Mouse (Mus musculus) NIH3T3 (cell line): ENCODE data around the gene Celsr3.

Experiments used
- DNase-seq: peaks from one replicate; pipeline ENCODE4 v3.0.0-alpha.2; 2012; ENCODE audit warnings: low read depth

Gene Celsr3

DNA sequence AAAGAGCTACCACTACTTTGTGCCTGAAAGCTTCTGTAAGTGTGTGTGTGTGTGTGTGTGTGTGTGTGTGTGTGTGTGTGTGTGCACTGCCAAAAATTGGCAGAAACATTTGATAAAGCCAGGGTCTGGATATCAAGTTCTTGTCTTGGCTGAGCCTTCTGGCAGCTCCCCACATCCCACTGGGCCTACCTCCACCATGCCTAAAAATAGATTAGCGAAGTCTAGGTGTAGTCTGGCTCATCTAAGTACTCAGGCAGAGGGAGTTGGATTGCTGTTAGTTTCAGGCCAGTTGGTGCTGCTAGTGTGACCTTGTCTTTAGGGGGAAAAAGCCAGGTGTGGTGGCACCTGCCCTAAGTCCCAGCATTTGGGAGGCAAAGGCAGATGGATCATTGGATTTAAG is 19.3 kb upstream of the Celsr3 start:
- no peak for DNase-seq

DNA sequence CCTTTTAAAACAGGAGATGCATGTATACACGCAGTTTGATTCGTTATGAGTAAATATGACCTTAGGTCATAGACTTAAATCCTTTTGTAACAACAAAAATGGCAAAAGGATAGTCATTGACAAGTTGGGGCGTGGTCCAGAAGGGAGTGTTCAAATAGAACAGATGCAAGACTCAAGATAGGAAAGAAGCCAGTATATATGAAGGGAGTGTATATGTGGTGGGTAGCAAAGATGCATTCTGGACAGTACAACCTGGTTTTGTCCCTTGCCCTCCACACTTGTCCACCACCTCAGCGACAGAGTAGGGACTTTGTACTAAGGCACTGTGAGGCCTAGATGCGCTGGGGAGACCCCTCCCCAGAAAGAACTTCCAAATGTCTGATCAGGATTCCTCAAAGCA is 18.4 kb upstream of the Celsr3 start:
- no peak for DNase-seq

DNA sequence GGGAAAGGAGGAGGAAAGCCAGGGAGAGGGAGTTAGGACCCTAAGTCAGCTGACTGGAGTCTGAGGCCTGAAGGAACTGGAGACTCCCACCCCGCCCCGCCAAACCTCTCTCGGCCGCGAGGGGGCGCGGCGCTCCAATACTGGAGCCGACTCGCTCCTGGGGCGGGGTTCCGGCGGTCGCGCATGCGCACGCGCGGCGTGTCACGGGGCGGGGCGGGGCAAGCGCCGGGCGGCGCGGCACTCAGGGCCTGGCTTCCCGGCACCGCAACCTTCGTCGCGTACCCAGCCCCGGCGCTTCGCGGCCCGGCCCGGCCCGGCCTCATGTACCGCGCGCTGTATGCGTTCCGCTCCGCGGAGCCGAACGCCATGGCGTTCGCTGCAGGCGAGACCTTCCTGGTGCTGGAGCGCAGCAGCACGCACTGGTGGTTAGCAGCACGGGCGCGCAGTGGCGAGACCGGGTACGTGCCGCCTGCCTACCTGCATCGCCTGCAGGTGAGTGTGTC is 17.9 kb upstream of the Celsr3 start, which contains the start of gene Nckipsd:
TSS of gene Nckipsd (plus strand) at position 206 of the 503 bp plus-strand sequence.
- peak; percentile 96 for DNase-seq

DNA sequence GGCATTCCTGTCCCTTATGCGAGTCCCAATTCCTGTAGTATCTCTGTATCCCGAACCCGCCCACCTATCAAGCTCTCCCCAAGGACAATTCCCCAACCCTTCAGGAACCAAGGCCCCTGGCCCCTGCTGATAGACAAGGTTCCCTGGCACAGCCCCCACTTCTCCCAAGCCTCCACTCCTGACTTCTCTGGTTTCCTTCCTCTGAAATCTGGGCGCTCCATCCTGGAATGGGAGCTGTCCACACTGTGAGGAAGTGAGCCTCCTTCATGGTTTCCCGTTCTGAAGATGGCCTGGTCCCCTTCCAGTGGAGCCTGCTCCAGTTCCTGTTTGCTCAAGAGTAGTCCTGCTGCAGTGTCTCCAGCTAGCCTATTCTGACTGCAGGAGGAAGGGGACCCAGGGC is 16.9 kb upstream of the Celsr3 start:
- DNase-seq = peak; percentile 29

DNA sequence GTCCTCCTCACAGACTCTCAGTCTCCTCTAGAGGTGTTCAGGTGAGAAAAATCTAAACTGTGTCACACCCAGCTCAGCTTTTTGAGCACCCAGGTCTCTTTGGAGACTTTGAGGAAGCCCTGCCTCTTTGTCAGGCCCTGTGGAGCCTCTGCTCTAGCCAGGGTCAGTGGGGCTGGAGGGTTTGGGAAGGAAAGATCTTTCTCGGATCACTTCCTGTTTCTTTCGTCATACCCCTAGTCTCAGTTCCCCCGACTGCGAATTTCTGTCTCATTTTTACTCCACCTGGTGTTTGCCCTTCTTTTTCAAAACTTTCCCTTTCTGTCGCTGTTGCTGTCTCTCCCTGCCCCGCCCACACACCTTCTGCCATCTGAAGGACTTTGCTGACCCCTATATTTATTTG is 16.4 kb upstream of the Celsr3 start:
- DNase-seq = no peak

DNA sequence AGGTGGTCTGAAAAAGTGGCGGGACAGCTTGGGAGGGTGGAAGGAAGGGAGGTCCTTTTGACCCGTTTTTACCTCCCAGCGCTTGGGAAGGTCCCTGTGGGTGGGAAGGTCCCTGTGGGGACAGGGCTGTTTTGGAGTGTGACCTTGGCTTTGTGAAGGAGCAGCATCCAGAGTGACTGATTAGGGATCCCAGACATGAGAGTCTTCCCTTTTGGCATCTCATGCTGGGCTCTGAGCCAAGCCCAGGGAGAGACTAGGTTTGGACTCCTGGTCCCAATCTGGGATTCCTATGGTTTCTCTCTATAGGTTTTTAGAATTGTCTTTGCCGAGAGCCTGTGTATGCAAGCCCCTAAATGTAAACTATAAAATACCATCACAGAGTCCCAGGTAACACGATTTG is 15.6 kb upstream of the Celsr3 start:
- no peak for DNase-seq

DNA sequence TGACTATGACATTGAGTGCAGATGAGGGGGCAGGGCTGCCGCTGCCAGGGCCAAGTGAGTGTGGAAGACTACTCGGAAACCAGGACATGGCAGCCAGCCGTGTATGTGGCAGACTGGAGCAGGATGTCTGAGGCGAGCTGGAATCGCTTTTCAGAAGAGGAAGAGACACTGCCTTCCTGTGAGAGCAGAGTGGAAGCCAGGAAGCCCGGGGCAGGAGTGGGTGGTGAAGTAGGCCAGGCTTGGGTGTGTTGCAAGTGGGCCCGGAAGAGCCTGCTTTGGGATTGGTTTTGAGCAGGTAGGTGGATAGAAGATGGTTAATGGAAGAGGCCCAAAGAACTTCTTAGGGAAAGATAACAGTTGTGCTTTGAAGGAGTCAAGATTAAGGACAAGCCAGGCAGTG is 10.6 kb upstream of the Celsr3 start:
- no peak for DNase-seq

DNA sequence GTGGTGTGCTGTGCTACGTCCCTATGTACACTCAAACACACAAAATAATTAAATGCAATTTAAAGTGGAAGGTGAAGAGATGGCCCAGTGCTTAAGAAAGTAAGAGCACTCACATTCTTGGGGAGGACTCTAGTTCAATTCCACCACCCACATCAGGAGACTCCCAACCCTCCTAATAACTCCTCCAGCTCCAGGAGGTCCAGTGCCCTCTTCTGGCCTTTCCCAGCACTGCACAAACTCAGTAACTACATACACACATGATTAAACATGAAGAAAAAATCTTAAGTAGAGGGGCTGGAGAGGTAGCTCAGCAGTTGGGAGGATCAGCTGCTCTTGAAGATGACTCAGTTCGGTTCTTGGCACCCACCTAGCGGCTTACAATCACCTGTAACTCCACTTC is 6.6 kb upstream of the Celsr3 start:
- peak; percentile 71 for DNase-seq

DNA sequence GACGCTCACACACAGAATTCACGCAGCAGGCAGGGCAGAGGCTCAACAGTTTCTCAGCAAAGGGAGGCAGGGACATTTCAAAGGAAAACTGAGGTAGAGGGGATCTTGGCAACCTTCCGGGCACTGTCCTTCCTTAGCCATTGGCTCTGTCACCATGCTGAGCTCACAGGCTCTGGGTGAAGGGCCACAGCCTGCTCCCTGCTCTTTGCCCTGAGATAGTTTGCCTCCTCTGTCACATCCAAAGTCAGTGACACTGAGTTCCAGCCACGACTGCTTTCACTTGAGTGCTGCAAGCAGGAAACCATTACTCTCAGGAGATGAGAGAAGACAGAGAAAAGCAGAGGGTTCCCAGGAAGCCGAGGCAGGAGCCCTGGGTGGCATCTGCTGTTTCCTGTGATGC is 6.0 kb upstream of the Celsr3 start:
- DNase-seq = no peak

DNA sequence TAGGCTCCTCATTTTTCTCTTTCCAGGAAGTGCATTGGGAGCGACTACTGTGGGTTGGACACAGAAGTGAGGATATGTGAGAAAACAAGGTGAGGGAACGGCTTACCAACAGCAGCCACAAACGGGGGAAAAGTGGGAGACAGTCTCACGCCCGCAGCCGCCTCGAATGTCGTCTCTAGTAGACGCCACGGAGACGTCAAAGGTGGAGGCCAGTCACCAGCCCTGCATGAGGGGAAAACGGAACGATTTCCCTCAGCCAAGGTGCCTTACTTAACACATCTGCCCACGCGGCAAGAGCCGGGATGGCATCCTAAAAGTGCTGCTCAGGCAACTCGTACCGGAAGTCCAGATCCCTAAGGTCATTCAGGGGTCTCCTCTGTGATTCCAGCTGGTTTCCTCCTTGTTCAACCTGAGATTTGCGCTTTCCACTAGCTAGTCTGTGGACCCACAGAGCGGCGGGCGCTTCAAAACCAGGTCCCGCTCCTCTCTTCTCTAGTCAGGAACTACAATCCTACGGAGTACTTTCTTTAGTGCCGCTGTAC is 1.9 kb upstream of the Celsr3 start:
- DNase-seq = no peak

DNA sequence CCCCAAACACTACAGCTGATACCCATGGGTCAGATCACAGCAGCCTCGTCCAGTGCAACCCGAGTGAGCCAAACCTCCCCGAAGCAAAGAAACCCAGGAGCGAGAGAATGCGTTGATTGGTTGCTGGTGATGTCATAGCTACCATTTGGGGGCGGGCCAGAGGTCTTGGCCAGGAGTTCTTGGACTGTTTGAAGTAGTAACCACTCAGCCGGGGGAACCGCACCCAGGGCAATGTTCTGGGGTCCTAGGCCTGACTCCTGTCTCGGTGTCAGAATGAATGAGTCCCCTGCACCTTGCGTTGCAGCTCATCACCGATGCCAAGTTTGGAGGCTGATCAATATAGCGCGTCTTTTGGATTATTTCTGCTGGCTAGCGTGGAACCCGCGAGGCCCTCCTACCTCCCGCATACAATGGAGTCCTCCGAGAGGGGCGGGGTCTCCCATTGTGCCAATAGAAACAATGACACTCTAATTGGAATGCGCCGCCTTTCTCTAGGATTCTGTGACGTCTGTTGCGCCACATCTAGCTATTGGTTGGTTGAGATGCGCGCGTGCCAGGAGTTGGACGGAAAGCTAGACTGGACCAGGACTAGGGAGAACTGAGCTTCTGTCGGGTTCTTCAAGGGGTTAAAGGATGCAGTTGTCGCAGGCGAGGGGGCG is 1.2 kb upstream of the Celsr3 start:
- no peak for DNase-seq

DNA sequence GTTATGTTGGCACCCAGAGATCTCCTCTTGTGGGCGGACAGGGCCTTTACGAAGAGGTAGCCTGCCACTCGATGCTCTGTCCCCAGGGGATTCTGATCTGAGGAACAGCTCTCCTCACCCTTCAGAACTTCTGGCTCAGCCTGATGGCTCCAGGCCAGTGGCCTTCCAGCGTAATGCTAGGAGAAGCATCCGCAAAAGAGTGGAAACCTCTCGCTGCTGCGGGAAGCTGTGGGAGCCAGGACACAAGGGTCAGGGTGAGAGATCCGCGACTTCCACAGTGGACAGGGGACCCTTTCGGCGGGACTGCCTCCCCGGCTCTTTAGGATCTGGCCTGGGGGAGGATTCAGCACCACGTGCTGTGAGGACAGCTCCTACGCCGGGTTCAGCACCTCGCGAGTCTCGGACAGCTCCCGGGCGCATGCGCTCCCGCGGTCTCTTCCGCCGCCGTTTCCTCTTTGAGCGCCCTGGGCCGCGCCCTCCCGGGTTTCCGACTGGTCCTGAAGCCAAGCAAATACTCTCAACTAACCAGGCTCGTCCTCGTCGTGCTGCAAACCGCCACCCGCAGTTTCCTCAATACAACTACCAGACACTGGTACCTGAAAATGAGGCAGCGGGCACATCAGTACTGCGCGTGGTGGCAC is 700 bp downstream of the Celsr3 start:
- peak; percentile 70 for DNase-seq

DNA sequence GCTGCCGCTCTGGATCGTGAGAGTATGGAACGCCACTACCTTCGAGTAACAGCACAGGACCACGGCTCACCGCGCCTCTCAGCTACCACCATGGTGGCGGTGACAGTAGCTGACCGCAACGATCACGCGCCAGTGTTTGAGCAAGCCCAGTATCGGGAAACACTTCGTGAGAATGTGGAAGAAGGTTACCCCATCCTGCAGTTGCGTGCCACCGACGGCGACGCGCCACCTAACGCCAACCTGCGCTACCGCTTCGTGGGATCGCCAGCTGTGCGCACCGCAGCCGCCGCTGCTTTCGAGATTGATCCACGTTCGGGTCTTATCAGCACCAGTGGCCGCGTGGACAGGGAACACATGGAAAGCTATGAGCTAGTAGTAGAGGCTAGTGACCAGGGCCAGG is 1.3 kb downstream of the Celsr3 start:
- DNase-seq = no peak

DNA sequence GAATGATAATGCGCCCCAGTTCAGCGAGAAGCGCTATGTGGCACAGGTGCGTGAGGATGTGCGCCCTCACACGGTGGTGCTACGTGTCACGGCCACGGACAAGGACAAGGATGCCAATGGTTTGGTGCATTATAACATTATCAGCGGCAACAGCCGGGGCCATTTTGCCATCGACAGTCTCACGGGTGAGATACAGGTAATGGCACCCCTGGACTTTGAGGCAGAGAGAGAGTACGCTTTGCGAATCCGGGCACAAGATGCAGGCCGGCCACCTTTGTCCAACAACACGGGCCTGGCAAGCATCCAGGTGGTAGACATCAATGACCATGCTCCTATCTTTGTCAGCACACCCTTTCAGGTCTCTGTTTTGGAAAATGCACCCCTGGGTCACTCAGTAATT is 1.8 kb downstream of the Celsr3 start:
- DNase-seq = no peak

DNA sequence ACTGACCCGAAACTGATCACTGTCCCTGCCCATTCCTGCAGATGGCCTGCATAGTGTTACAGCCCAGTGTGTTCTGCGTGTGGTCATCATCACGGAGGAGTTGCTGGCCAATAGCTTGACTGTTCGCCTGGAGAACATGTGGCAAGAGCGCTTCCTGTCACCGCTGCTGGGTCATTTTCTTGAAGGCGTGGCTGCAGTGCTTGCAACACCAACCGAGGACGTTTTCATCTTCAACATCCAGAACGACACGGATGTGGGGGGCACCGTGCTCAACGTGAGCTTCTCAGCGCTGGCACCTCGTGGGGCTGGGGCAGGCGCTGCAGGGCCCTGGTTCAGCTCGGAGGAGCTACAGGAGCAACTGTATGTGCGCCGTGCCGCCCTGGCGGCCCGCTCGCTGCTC is 5.5 kb downstream of the Celsr3 start:
- no peak for DNase-seq

DNA sequence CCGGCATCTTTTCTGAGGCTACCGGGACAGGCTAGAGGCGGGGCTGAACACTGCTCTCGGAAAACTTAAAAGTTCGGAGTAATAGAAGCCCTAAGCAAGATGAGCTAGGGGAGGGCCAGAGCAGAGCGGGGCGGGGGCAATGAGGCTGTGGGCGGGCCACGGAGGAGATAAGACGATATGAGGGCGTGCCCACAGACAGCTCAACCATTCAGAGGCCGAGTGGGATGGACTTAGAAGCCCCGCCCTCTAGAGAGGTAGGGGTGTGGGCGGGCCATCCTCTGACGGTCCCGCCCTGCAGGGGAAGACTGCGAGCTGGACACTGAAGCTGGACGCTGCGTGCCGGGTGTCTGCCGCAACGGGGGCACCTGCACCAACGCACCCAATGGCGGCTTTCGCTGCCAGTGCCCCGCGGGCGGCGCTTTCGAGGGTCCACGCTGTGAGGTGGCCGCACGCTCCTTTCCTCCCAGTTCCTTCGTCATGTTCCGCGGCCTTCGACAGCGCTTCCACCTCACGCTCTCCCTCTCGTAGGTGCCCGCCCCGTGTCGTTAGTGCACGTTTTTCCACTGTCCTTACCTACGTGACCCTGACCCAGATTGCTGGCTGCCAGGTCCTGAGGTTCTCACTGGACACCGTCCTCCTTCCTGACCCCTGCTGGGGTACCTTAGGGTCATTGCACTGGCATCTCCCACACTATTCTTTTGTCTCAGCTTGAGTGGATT is 6.4 kb downstream of the Celsr3 start:
- DNase-seq = peak; percentile 76

DNA sequence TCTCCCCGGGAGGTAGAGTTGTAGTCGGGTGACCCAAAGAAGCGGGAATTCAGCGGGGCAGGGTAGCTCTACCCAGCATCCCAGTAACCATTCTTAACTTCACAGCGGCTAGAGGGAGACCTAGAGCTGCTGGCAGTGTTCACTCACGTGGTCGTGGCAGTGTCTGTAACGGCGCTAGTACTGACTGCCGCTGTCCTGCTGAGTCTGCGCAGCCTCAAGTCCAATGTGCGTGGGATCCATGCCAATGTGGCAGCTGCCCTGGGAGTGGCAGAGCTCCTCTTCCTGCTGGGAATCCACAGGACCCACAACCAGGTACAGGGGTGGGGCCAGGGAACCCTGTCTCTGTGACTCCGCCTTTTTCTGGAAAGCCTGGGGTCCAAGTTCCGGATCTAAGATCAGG is 16.9 kb downstream of the Celsr3 start:
- DNase-seq = no peak

DNA sequence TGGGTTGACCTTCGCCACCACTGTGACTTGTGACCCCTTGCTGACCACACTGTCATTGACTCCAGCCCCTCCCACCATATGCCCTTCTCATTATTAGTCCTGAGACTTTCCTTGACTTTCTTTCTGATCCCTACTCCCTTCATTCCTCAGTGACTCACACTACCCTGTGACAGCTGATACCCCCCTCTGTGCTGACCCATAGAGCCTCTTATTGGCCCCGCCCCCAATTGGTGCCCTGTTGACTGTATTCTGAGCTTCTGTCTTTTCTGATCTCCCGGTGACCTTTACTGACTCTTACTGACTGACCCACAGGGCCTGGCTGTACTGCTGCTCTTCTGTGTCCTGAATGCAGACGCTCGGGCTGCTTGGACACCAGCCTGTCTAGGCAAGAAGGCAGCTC is 19.3 kb downstream of the Celsr3 start:
- DNase-seq = peak; percentile 8

DNA sequence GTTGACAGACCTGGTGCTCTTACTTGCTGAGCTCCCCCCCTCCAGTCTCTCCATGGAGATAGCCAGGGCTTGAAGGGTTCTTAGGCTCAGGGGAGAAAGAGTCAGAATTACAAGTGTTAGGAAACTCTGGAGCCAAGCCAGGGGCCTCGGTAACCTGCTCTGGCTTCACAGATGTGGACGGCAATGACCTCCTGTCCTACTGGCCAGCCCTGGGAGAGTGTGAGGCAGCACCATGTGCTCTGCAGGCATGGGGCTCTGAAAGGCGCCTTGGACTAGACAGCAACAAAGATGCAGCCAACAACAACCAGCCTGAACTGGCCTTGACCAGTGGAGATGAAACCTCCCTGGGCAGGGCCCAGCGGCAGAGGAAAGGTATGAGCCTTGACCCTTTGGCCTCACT is 21.3 kb downstream of the Celsr3 start:
- DNase-seq = peak; percentile 21

DNA sequence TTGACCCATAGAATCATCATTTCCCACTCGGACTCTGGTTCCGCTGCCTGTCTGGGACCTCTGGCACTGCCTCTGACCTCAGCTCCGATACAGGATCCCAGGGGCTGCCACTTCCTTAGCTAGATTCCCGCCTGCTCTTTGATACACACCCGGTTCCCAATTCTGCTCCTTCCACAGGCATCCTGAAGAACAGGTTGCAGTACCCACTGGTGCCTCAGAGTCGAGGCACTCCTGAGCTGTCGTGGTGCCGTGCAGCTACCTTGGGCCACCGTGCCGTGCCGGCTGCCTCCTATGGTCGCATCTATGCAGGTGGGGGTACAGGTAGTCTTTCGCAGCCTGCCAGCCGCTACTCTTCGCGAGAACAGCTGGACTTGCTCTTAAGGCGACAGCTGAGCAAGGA is 22.3 kb downstream of the Celsr3 start:
- no peak for DNase-seq

DNA sequence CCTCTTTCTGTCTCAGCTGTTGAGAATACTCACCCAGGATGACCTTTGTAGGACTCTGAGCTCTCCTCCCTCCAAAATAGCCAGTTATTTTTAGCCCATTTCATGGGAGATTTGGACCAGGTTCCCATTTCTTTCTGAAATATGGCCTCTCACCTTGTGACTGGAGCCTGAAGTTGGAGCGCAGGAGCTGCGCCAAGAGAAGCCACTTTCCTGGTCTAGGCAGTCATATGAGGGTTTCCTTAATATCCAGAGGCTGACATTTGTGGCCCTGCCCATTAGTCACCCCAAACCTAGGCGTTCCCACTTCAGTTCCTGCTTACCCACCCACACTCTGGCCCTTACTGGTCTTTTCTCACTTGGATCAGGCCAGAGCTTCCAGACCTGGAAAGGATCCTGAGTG is 26.9 kb downstream of the Celsr3 start, which contains the start of gene Slc26a6:
TSS of gene Slc26a6 (plus strand) at position 308 of the 400 bp plus-strand sequence.
- peak; percentile 10 for DNase-seq

DNA sequence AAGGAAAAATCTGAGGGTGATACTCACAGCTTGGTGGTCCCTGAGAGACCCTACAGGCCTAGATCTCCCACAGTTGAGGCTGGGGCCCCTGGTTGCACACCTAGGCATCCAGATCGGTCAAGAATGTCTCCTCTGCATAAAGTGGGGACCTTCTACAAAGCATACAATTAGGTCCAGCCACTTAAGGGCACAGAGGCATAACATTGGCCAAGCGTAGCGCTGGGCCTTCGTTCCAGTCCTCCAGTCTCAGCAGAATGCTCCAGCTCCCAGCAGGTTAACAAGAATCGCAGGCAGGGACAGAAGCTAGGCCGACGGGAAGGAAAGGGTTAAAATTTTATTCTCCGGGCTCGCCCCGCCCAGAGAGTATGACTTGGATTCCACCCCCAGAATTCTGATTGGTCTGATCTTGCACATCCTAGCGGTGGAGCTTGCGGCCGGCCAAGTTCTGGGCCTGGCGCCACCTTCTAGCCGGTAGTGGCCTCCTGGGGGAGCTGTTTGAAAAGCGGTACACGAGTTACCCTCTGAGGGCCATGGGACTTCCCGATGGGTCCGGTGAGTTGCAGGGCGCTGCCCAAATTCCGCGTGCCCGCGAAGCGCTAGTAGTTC is 27.6 kb downstream of the Celsr3 start:
- DNase-seq = peak; percentile 96
